Mouse (Mus musculus) embryonic facial prominence, embryonic 11.5 days (tissue): Measurements from ENCODE around the gene Fgfr2. TPM values are rescaled to one million over a fixed set of nuclear protein-coding genes. Genes with fewer than 3 reads are reported as not detected.
A peak's percentile ranks its signal among the peaks of the same experiment; 100 is the strongest.

ENCODE experiments used
- ATAC-seq: fragments of 200-750 bp; cut with Nextera tagmentation; replicated peaks from 2 replicates; pipeline ENCODE4 v1.8.0; 2017; ENCODE audit warnings: low read depth; ENCODE audit not compliant: insufficient number of reproducible peaks, low FRiP score, low TSS enrichment
- DNase-seq: peaks from one replicate; pipeline ENCODE4 v3.0.0-alpha.2; 2015; ENCODE audit warnings: low spot score
- H3K27ac ChIP-seq: fragments of 300-500 bp; sonication (generic); replicated peaks from 2 replicates; pipeline ENCODE4 v1.5.1; 2014; ENCODE audit warnings: mild to moderate bottlenecking, low read depth, low read length, control low read depth
- H3K27me3 ChIP-seq: fragments of 300-500 bp; sonication (generic); 2 replicates; pipeline ENCODE4 v1.6.1; 2014; ENCODE audit warnings: mild to moderate bottlenecking, low read length, moderate library complexity, mixed read lengths; ENCODE audit not compliant: control insufficient read depth, insufficient read depth
- H3K36me3 ChIP-seq: fragments of 300-500 bp; sonication (generic); replicated peaks from 2 replicates; pipeline ENCODE4 v1.6.1; 2014; ENCODE audit warnings: low read depth, mild to moderate bottlenecking, low read length, moderate library complexity, mixed read lengths; ENCODE audit not compliant: control insufficient read depth, insufficient read depth
- H3K4me1 ChIP-seq: fragments of 300-500 bp; sonication (generic); 2 replicates; pipeline ENCODE4 v1.6.1; 2014; ENCODE audit warnings: low read length, mixed read lengths; ENCODE audit not compliant: control insufficient read depth, insufficient read depth
- H3K4me2 ChIP-seq: fragments of 300-500 bp; sonication (generic); 2 replicates; pipeline ENCODE4 v1.6.1; 2014; ENCODE audit warnings: low read depth, mild to moderate bottlenecking, control low read depth, low read length, moderate library complexity
- H3K4me3 ChIP-seq: fragments of 300-500 bp; sonication (generic); 2 replicates; pipeline ENCODE4 v1.5.1; 2014; ENCODE audit warnings: low read depth, low read length, control low read depth
- H3K9ac ChIP-seq: fragments of 300-500 bp; sonication (generic); replicated peaks from 2 replicates; pipeline ENCODE4 v1.6.1; 2014; ENCODE audit warnings: mild to moderate bottlenecking, control low read depth, low read length
- H3K9me3 ChIP-seq: fragments of 300-500 bp; sonication (generic); replicated peaks from 2 replicates; pipeline ENCODE4 v1.6.1; 2016; ENCODE audit warnings: mild to moderate bottlenecking, low read length, inconsistent platforms, mixed read lengths; ENCODE audit not compliant: control insufficient read depth
- WGBS: fragments of 180-500 bp; shearing (Covaris S2); extraction: QIAGEN DNeasy Blood & Tissue Kit; methylation state at CpG from one replicate; pipeline ENCODE4 v1.1.7; 2014; 5-methylcytosine and 5-hydroxymethylcytosine counted together
- polyA plus RNA-seq: library from polyadenylated mRNA; unstranded; fragments of >200 nt; fragmentation: Nextera tagmentation; extraction: Ambion mirVana; gene quantifications from 2 replicates; pipeline ENCODE4 v1.2.1, GENCODE M21; 2014

The Fgfr2 gene
- polyA plus RNA-seq, 1 experiment from 2014 or later, result 75.6 TPM

- Histone ChIP-seq H3K9me3 (no peaks in the 10 kb centered on the region), H3K4me3 (no peak overlapping the region), H3K27ac (no peak overlapping the region), H3K4me2 (no peak overlapping the region), H3K36me3 (no peaks in the 10 kb centered on the region), H3K27me3 (no peaks in the 10 kb centered on the region), H3K9ac (no peak overlapping the region), H3K4me1 (no peaks in the 10 kb centered on the region)
- WGBS, result 69% methylated on average over 15 of the region's 15 CpGs
- DNase-seq (no peak), ATAC-seq (no peak)
Observed at GRCm38 (mm10) chr7:130190329-130190975, 2932.7 kb downstream of the Fgfr2 start.

DNA sequence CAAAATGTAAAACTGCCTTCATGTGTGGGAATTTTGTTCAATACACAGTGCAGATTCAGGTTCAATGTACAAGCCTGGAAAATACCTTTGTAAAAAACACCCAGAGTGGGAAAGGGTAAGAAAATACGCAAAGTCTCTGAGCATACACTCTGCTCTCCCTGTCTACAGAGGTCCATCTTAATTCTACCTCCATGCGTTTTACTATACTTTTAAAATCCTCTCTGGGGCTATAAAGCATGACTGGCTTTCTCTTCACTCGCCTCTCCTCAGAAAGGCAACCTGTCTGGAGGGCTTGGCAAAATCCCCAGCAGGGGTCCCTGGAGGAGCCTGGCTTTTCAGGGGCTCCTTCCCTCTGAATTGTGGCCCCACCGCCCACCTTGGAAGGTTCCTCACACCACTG, 2933.2 kb downstream of the Fgfr2 start:
- no peaks in the 10 kb centered on the region for H3K36me3 ChIP-seq
- ATAC-seq, result no peak

GRCm38 (mm10) chr7:130188108-130188507, 2935.0 kb downstream of the Fgfr2 start:
- Histone ChIP-seq H3K36me3 (no peaks in the 10 kb centered on the region; the same call in 1 of the 2 replicates), H3K27me3 (no peaks in the 10 kb centered on the region), H3K4me2 (no peak overlapping the region), H3K27ac (no peak overlapping the region), H3K4me1 (no peaks in the 10 kb centered on the region), H3K4me3 (no peak overlapping the region), H3K9ac (no peak overlapping the region), H3K9me3 (no peaks in the 10 kb centered on the region)
- WGBS, result 94% methylated on average over 2 of the region's 2 CpGs
- ATAC-seq (no peak), DNase-seq (no peak)

More for the DNA sequence above, 2933.2 kb downstream of the Fgfr2 start:
- H3K9me3 ChIP-seq, result no peaks in the 10 kb centered on the region
- H3K4me2 ChIP-seq, result no peak overlapping the region
- H3K27me3 ChIP-seq, result no peaks in the 10 kb centered on the region
- no peak overlapping the region for H3K9ac ChIP-seq
- DNase-seq, result no peak
- 80% methylated on average over 4 of the region's 4 CpGs for WGBS
- no peaks in the 10 kb centered on the region for H3K4me1 ChIP-seq
- no peak overlapping the region for H3K27ac ChIP-seq
- H3K4me3 ChIP-seq, result no peak overlapping the region

DNA sequence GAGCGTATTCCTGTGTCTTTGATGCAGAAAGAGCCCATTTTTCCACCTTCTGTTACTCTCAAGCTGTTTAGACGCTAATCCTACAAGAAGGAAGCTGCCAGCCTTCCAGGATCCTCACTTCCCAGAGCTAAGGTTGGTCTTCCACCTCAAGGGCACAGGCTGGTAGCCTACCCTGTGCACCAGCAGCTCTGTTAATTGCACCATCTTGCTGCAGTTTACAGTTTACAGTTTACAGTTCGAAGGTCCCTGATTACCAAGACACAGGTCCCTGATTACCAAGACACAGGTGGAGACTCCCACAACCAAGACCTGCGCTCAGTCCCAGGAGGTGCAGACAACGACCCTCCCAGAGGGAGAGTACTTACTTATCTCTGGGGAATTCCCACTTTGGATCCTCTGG, 2938.3 kb downstream of the Fgfr2 start:
- no peaks in the 10 kb centered on the region; the same call in 1 of the 2 replicates for H3K36me3 ChIP-seq
- H3K27ac ChIP-seq, result no peak overlapping the region; the same call in 1 of the 2 replicates
- no peak for DNase-seq
- H3K27me3 ChIP-seq, result no peaks in the 10 kb centered on the region
- peaks cover 3% of the 10 kb centered on the region; the same call in 1 of the 2 replicates for H3K4me1 ChIP-seq
- H3K4me2 ChIP-seq, result no peak overlapping the region
- whole genome bisulfite sequencing, result 87% methylated on average over 5 of the region's 5 CpGs
- H3K9me3 ChIP-seq, result no peaks in the 10 kb centered on the region
- no peak overlapping the region for H3K9ac ChIP-seq
- H3K4me3 ChIP-seq, result no peak overlapping the region
- ATAC-seq, result no peak

DNA sequence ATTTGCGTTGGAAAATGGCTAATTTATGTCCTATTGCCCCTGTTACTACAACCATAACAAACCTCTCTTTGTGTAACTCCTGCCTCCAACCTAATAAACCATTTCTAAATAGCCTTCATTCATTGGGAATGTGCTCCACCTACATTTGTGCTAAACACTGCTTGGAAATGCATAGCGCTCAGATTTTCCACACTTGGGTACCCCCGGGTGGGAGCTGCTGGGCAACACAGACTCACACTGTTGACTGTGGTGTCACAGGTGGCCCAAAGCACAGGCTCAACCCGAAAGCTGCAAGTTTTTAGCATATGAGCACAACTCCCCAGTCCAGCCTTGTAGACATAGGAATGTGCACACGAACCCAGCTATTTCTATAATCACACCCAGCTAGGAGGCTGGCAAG, 2939.2 kb downstream of the Fgfr2 start:
- ATAC-seq (no peak), DNase-seq (no peak)
- Histone ChIP-seq H3K9ac (no peak overlapping the region), H3K9me3 (no peaks in the 10 kb centered on the region), H3K4me2 (no peak overlapping the region), H3K4me1 (peaks cover 3% of the 10 kb centered on the region; the same call in 1 of the 2 replicates), H3K4me3 (no peak overlapping the region), H3K36me3 (no peaks in the 10 kb centered on the region; the same call in 1 of the 2 replicates), H3K27ac (no peak overlapping the region), H3K27me3 (no peaks in the 10 kb centered on the region)
- 52% methylated on average over 5 of the region's 5 CpGs for WGBS

DNA sequence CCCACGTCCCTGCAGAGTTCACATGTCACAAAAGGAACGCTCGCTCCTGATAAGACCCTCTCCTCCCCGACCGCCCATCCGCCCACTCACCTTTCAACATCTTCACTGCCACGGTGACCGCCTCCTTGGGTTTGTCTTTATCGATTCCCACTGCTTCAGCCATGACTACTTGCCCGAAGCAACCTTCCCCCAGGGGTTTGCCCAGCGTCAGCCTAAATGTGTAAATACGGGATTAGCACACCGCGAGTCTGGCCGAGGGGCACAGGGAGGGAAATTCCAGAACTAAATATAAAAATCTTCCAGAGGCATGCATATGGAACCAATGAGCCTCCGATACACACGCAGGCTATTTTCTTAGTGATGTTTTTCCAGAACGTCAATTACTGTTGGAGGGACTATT, 2940.6 kb downstream of the Fgfr2 start:
- Histone ChIP-seq H3K9me3 (no peaks in the 10 kb centered on the region), H3K4me2 (peak overlapping the region; percentile 19), H3K9ac (no peak overlapping the region), H3K36me3 (no peaks in the 10 kb centered on the region; the same call in 1 of the 2 replicates), H3K4me3 (no peak overlapping the region), H3K4me1 (peaks cover 3% of the 10 kb centered on the region; the same call in 1 of the 2 replicates), H3K27me3 (no peaks in the 10 kb centered on the region), H3K27ac (peak overlapping the region; percentile 59; the same call in 1 of the 2 replicates)
- DNase-seq (peak; percentile 85), ATAC-seq (no peak)
- WGBS, result 3% methylated on average over 18 of the region's 18 CpGs

DNA sequence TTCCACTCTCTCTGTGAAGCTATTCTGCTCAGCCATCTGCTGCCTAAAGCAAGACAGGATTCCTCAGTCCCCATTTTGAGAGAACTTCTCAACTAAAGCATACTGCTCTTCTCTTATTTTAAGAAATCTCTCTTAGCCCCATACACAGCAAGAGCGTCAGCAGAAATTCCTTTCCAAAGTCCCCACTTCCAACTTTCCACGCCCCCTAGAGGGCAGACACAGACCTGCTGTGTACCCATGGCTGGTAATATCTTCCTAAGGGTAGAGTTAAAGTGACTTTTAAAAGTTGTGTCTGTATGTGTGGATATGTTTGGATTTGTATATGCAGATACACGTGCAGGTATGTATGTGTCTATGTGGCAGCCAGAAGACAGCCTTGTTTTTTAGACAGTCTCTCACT, 2944.2 kb downstream of the Fgfr2 start:
- Histone ChIP-seq H3K4me2 (no peak overlapping the region), H3K27ac (no peak overlapping the region), H3K4me3 (no peak overlapping the region), H3K9ac (no peak overlapping the region), H3K36me3 (no peaks in the 10 kb centered on the region; the same call in 1 of the 2 replicates), H3K4me1 (peaks cover 3% of the 10 kb centered on the region; the same call in 1 of the 2 replicates), H3K9me3 (no peaks in the 10 kb centered on the region), H3K27me3 (no peaks in the 10 kb centered on the region)
- ATAC-seq (no peak), DNase-seq (peak; percentile 46)
- 53% methylated on average over 3 of the region's 3 CpGs for WGBS

DNA sequence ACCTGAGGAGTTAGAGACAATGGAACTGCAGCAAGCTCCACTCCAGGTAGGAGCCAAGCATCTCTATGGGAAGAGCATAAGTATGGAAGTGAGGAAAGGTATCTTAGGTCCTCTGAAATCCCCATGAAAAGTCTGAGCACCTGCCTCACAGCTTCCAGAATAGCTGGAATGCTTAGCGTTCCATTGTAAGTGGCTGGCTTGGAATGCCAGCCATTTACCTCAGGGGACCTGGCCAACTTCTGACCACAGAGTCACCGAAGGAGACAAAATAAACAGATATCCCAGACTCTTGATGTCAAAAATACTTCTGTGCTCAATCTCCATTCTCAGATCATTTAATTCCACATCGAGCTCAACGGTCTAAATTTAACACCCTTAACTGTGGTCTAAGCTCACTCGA, 2946.1 kb downstream of the Fgfr2 start:
- ATAC-seq, result no peak
- no peak overlapping the region for H3K4me3 ChIP-seq
- no peaks in the 10 kb centered on the region for H3K9me3 ChIP-seq
- DNase-seq, result no peak
- no peak overlapping the region for H3K9ac ChIP-seq
- H3K27me3 ChIP-seq, result no peaks in the 10 kb centered on the region
- H3K4me2 ChIP-seq, result no peak overlapping the region
- no peak overlapping the region for H3K27ac ChIP-seq
- H3K36me3 ChIP-seq, result no peaks in the 10 kb centered on the region; the same call in 1 of the 2 replicates
- 72% methylated on average over 5 of the region's 5 CpGs for WGBS
- H3K4me1 ChIP-seq, result peaks cover under 1% of the 10 kb centered on the region; the same call in 1 of the 2 replicates
